Mouse (Mus musculus) ovary, postnatal 14 days (tissue): ENCODE data around the gene C130032M10Rik.

Experiments used
- DNase-seq: peaks from one replicate; pipeline ENCODE4 v3.0.0; 2022; ENCODE audit warnings: low spot score

C130032M10Rik gene

GRCm38 (mm10) chr9:114549117-114549516, 33.6 kb downstream of the C130032M10Rik start:
- no peak for DNase-seq

- DNase-seq, result no peak
Measured at GRCm38 (mm10) chr9:114550033-114550432, 34.5 kb downstream of the C130032M10Rik start.

GRCm38 (mm10) chr9:114553828-114554227, 38.3 kb downstream of the C130032M10Rik start:
- DNase-seq, result no peak

GRCm38 (mm10) chr9:114554355-114554979, 39.0 kb downstream of the C130032M10Rik start:
- DNase-seq, result no peak

- no peak for DNase-seq
Measured at GRCm38 (mm10) chr9:114556276-114556855, 40.9 kb downstream of the C130032M10Rik start.

- DNase-seq, result no peak
Measured at GRCm38 (mm10) chr9:114557086-114557485, 41.6 kb downstream of the C130032M10Rik start.

GRCm38 (mm10) chr9:114560141-114560540, 44.6 kb downstream of the C130032M10Rik start:
- DNase-seq, result no peak

GRCm38 (mm10) chr9:114560771-114561670, 45.5 kb downstream of the C130032M10Rik start:
- no peak for DNase-seq

GRCm38 (mm10) chr9:114561671-114561971, 46.1 kb downstream of the C130032M10Rik start:
- DNase-seq, result no peak

- DNase-seq, result no peak
Measured at GRCm38 (mm10) chr9:114562031-114562918, 46.8 kb downstream of the C130032M10Rik start.

- no peak for DNase-seq
Measured at GRCm38 (mm10) chr9:114562919-114563751, 47.6 kb downstream of the C130032M10Rik start.

- no peak for DNase-seq
Measured at GRCm38 (mm10) chr9:114563761-114564606, 48.5 kb downstream of the C130032M10Rik start, which contains the start of gene Trim71. Trim71 (minus strand) TSS chr9:114564369.

GRCm38 (mm10) chr9:114564667-114565066, 49.2 kb downstream of the C130032M10Rik start:
- no peak for DNase-seq
